Mouse (Mus musculus): ENCODE measurements around the gene Otud5. TPM values are rescaled to one million over a fixed set of nuclear protein-coding genes. Genes with fewer than 3 reads are reported as not detected.
"Not testable (repeated sequence)": the region's sequence is repeated elsewhere in the genome, so short reads cannot be mapped to it uniquely, and the experiment has no call there.

Gene Otud5
- polyA plus RNA-seq, 1 experiment: 49.4 TPM

GRCm38 (mm10) chrX:7915669-7916068, 74.5 kb downstream of the Otud5 start:
- 0 out of 2 replicates have a peak, but pooled peaks have one; percentile 6 for TF ChIP-seq CTCF (IDR thresholded peaks at IDR 0.05; ENCODE audit: borderline replicate concordance, insufficient read depth, low read depth, low read length)
- not testable (repeated sequence) for H3K4me1 ChIP-seq (ENCODE audit: control insufficient read depth, insufficient read depth, low read length); H3K27ac ChIP-seq (ENCODE audit: insufficient read depth, low read length); H3K27me3 ChIP-seq (ENCODE audit: control insufficient read depth, insufficient read depth, low read length); H3K4me3 ChIP-seq (replicated peaks; ENCODE audit: insufficient read depth, low read depth, low read length)
- peak in 1 of 2 experiments; percentile 50 for DNase-seq
- 10% methylated on average over 3 of the region's 3 CpGs for WGBS

DNA sequence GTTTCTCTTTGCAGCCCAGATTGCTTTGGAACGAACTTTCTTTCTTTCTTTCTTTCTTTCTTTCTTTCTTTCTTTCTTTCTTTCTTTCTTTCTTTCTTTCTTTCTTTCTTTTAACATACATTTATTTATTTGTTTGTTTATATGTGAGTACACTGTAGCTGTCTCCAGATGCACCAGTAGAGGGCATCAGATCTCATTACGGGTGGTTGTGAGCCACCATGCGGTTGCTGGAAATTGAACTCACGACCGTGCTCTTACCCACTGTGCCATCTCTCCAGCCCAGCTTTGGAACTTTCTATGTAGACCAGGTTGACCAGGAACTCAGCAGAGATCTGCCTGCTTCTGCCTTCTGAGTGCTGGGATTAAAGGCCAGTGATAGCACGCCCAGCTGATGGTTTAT, 76.8 kb downstream of the Otud5 start:
- H3K4me3 ChIP-seq (replicated peaks; ENCODE audit: insufficient read depth, low read depth, low read length); H3K27ac ChIP-seq (ENCODE audit: insufficient read depth, low read length); H3K27me3 ChIP-seq (ENCODE audit: control insufficient read depth, insufficient read depth, low read length); DNase-seq; H3K4me1 ChIP-seq (ENCODE audit: control insufficient read depth, insufficient read depth, low read length): not testable (repeated sequence)
- 66% methylated on average over 6 of the region's 6 CpGs for WGBS

- 9% methylated on average over 23 of the region's 40 CpGs for WGBS
Observed at GRCm38 (mm10) chrX:7919601-7920383, 78.6 kb downstream of the Otud5 start, which contains the start of gene Pcsk1n. Pcsk1n (plus strand) TSS chrX:7919822.

DNA sequence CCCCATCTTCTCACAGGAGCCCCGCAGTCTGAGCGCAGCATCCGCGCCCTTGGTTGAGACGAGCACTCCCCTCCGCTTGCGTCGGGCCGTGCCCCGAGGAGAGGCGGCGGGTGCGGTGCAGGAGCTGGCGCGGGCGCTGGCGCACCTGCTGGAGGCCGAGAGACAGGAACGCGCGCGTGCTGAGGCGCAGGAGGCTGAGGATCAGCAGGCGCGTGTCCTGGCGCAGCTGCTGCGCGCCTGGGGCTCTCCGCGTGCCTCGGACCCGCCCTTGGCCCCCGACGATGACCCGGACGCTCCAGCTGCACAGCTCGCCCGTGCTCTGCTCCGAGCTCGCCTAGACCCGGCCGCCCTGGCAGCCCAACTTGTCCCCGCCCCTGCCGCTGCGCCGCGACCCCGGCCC, 80.9 kb downstream of the Otud5 start:
- DNase-seq: peak; percentile 42 to 44
- no peak overlapping the region for H3K27ac ChIP-seq (ENCODE audit: insufficient read depth, low read length)
- H3K27me3 ChIP-seq (ENCODE audit: control insufficient read depth, insufficient read depth, low read length): no peaks in the 10 kb centered on the region
- TF ChIP-seq POLR2A (IDR thresholded peaks at IDR 0.05; ENCODE audit: borderline replicate concordance, insufficient read depth, low read length) (no peak), CTCF (IDR thresholded peaks at IDR 0.05; ENCODE audit: borderline replicate concordance, insufficient read depth, low read depth, low read length) (no peak)
- H3K4me3 ChIP-seq (replicated peaks; ENCODE audit: insufficient read depth, low read depth, low read length): peak overlapping the region; percentile 34
- WGBS: 4% methylated on average over 37 of the region's 48 CpGs
- peaks cover 3% of the 10 kb centered on the region for H3K4me1 ChIP-seq (ENCODE audit: control insufficient read depth, insufficient read depth, low read length)

More at GRCm38 (mm10) chrX:7919601-7920383, 78.6 kb downstream of the Otud5 start, which contains the start of gene Pcsk1n:
- peak; percentile 72 to 74 for DNase-seq
- peak within 1 kb of the TSS; percentile 86 for H3K27ac ChIP-seq (ENCODE audit: insufficient read depth, low read length)
- H3K4me3 ChIP-seq (replicated peaks; ENCODE audit: insufficient read depth, low read depth, low read length): peak within 1 kb of the TSS; percentile 86
- H3K4me1 ChIP-seq (ENCODE audit: control insufficient read depth, insufficient read depth, low read length): peaks cover 3% of the 10 kb centered on the region
- TF ChIP-seq POLR2A (IDR thresholded peaks at IDR 0.05; ENCODE audit: borderline replicate concordance, insufficient read depth, low read length) (peak; percentile 73), CTCF (IDR thresholded peaks at IDR 0.05; ENCODE audit: borderline replicate concordance, insufficient read depth, low read depth, low read length) (no peak)
- H3K27me3 ChIP-seq (ENCODE audit: control insufficient read depth, insufficient read depth, low read length): no peaks in the 10 kb centered on the region

Other genes with a start within 250 kb of the Otud5 start
- 31.7 and 33.4 TPM in 2 replicates for gene Ccdc22, start 235.8 kb upstream of the Otud5 start, polyA plus RNA-seq (2012; rRNA removed)
- gene Cacna1f, start 234.3 kb upstream of the Otud5 start, polyA plus RNA-seq (2012; rRNA removed): 0.08 and 0.13 TPM in 2 replicates
- 945 and 955 TPM in 2 replicates for gene Syp, start 202.9 kb upstream of the Otud5 start, polyA plus RNA-seq (2012; rRNA removed)
- gene Prickle3, start 184.1 kb upstream of the Otud5 start, polyA plus RNA-seq (2012; rRNA removed): 1.7 and 2.1 TPM in 2 replicates
- 5.2 and 6.5 TPM in 2 replicates for gene Plp2, start 170.0 kb upstream of the Otud5 start, polyA plus RNA-seq (2012; rRNA removed)
- 2.2 and 2.6 TPM in 2 replicates for gene Magix, start 160.1 kb upstream of the Otud5 start, polyA plus RNA-seq (2012; rRNA removed)
- 30.5 and 33.1 TPM in 2 replicates for gene Gpkow, start 144.2 kb upstream of the Otud5 start, polyA plus RNA-seq (2012; rRNA removed)
- gene Wdr45, start 127.0 kb upstream of the Otud5 start, polyA plus RNA-seq (2012; rRNA removed): 81.8 and 82.7 TPM in 2 replicates
- 0.54 TPM in 1 of 2 replicates, not detected in the other for gene Gm45208, start 119.1 kb upstream of the Otud5 start, polyA plus RNA-seq (2012; rRNA removed)
- gene Praf2, start 112.9 kb upstream of the Otud5 start, polyA plus RNA-seq (2012; rRNA removed): 166 and 179 TPM in 2 replicates
- gene Ccdc120, start 90.5 kb upstream of the Otud5 start, polyA plus RNA-seq (2012; rRNA removed): 68.3 and 82.6 TPM in 2 replicates
- 24.4 and 24.5 TPM in 2 replicates for gene Tfe3, start 78.8 kb upstream of the Otud5 start, polyA plus RNA-seq (2012; rRNA removed)
- gene Gripap1, start 51.6 kb upstream of the Otud5 start, polyA plus RNA-seq (2012; rRNA removed): 110 TPM in 2 replicates
- 5.9 and 7.6 TPM in 2 replicates for gene Kcnd1, start 19.1 kb upstream of the Otud5 start, polyA plus RNA-seq (2012; rRNA removed)
- gene Pim2, start 36.9 kb downstream of the Otud5 start, polyA plus RNA-seq (2012; rRNA removed): 47.9 and 50.5 TPM in 2 replicates
- gene Slc35a2, start 42.7 kb downstream of the Otud5 start, polyA plus RNA-seq (2012; rRNA removed): 40.6 and 46.8 TPM in 2 replicates
- 165 and 174 TPM in 2 replicates for gene Pqbp1, start 57.9 kb downstream of the Otud5 start, polyA plus RNA-seq (2012; rRNA removed)
- 27.5 TPM in 2 replicates for gene Timm17b, start 58.0 kb downstream of the Otud5 start, polyA plus RNA-seq (2012; rRNA removed)
- not detected in 2 replicates for gene Gm10491, start 66.5 kb downstream of the Otud5 start, polyA plus RNA-seq (2012; rRNA removed)
- gene Gm10490, start 68.2 kb downstream of the Otud5 start, polyA plus RNA-seq (2012; rRNA removed): not detected in 2 replicates
- 395 and 461 TPM in 2 replicates for gene Pcsk1n, start 78.5 kb downstream of the Otud5 start, polyA plus RNA-seq (2012; rRNA removed)
- not detected in 2 replicates for gene Eras, start 87.2 kb downstream of the Otud5 start, polyA plus RNA-seq (2012; rRNA removed)
- 66.2 and 71.0 TPM in 2 replicates for gene Hdac6, start 106.5 kb downstream of the Otud5 start, polyA plus RNA-seq (2012; rRNA removed)
- gene Gata1, start 136.7 kb downstream of the Otud5 start, polyA plus RNA-seq (2012; rRNA removed): not detected in 2 replicates
- 0.90 and 1.3 TPM in 2 replicates for gene Glod5, start 177.1 kb downstream of the Otud5 start, polyA plus RNA-seq (2012; rRNA removed)
- gene Suv39h1, start 233.4 kb downstream of the Otud5 start, polyA plus RNA-seq (2012; rRNA removed): 22.3 and 22.7 TPM in 2 replicates
- 0.44 and 0.67 TPM in 2 replicates for gene Was, start 249.1 kb downstream of the Otud5 start, polyA plus RNA-seq (2012; rRNA removed)

All from cerebellum, adult 2 months (tissue).